ENCODE assay signal across 25 mouse cellular contexts in genomic region chr1:174670846-174671245, GRCm38 (mm10).
"Had no signal": no experiment of that assay in that cellular context is flagged by ENCODE, and none has a peak within 500 bp of the region (broad histone marks: within the 10 kb centered on the region; RNA-seq: fewer than 3 reads in every experiment).

No protein-coding gene starts in this region.

- H3K9ac ChIP-seq: heart, embryonic 12.5 days; hindbrain, embryonic 13.5 days; hindbrain, embryonic 15.5 days; kidney, embryonic 15.5 days; limb, embryonic 13.5 days; limb, embryonic 15.5 days; liver, embryonic 12.5 days; liver, embryonic 14.5 days had no signal

- H3K27ac ChIP-seq: gastrocnemius, adult 2 months; heart, embryonic 10.5 days; hindbrain, embryonic 13.5 days; hindbrain, embryonic 15.5 days; hindbrain, postnatal 0 days; kidney, embryonic 15.5 days; limb, embryonic 13.5 days; liver, embryonic 12.5 days; liver, embryonic 14.5 days had no signal

- H3K9me3 ChIP-seq: heart, embryonic 10.5 days; heart, embryonic 12.5 days; hindbrain, embryonic 13.5 days; hindbrain, embryonic 15.5 days; kidney, embryonic 15.5 days; limb, embryonic 13.5 days; limb, embryonic 15.5 days; liver, embryonic 12.5 days had no signal

- DNase-seq: gastrocnemius, adult 2 months; gastrocnemius, postnatal 14 days; gastrocnemius, postnatal 36 days; heart, adult 18-20 months; heart, postnatal 10 days; heart, postnatal 36 days; kidney, adult 11 months; kidney, adult 2 months; kidney, adult 9 months; kidney, postnatal 10 days; kidney, postnatal 36 days; layer of hippocampus, adult 9-11 months; layer of hippocampus, postnatal 36 days; left cerebral cortex, postnatal 4 days had no signal

- H3K36me3 ChIP-seq: heart, embryonic 10.5 days; heart, embryonic 12.5 days; hindbrain, embryonic 15.5 days; kidney, embryonic 15.5 days; limb, embryonic 13.5 days; limb, embryonic 15.5 days; liver, embryonic 12.5 days had no signal

- H3K4me3 ChIP-seq: gastrocnemius, adult 2 months; heart, embryonic 10.5 days; heart, embryonic 12.5 days; hindbrain, embryonic 13.5 days; hindbrain, embryonic 15.5 days; kidney, embryonic 15.5 days; limb, embryonic 13.5 days; limb, embryonic 15.5 days; liver, embryonic 12.5 days had no signal

- H3K4me2 ChIP-seq: heart, embryonic 12.5 days; hindbrain, embryonic 13.5 days; hindbrain, embryonic 15.5 days; kidney, embryonic 15.5 days; limb, embryonic 13.5 days; limb, embryonic 15.5 days; liver, embryonic 12.5 days had no signal

- ATAC-seq: hindbrain, postnatal 0 days; intestine, embryonic 16.5 days; liver, embryonic 12.5 days had no signal

- H3K27me3 ChIP-seq: heart, embryonic 12.5 days; hindbrain, embryonic 13.5 days; hindbrain, embryonic 15.5 days; kidney, embryonic 15.5 days; limb, embryonic 13.5 days; limb, embryonic 15.5 days; liver, embryonic 12.5 days had no signal

- H3K4me1 ChIP-seq: heart, embryonic 10.5 days; heart, embryonic 12.5 days; hindbrain, embryonic 15.5 days; kidney, embryonic 15.5 days; liver, embryonic 12.5 days had no signal
